Mouse (Mus musculus) CH12.LX (cell line): ENCODE data around the gene Slc39a9. TPM values are rescaled to one million over a fixed set of nuclear protein-coding genes. Genes with fewer than 3 reads are reported as not detected.

ENCODE experiments used
- DNase-seq: peaks from one replicate; pipeline ENCODE4 v3.0.0-alpha.2; 2013; ENCODE audit errors: extremely low read depth
- H3K27ac ChIP-seq: 2 replicates; pipeline ENCODE4 v1.5.1; 2012; ENCODE audit warnings: low read depth, mild to moderate bottlenecking, control low read depth, moderate library complexity; ENCODE audit not compliant: insufficient read depth
- H3K27me3 ChIP-seq: replicated peaks from 2 replicates; pipeline ENCODE3; 2012; ENCODE audit warnings: inconsistent platforms
- H3K36me3 ChIP-seq, 2 experiments: replicated peaks in 1 of 2; 2 replicates each; pipeline versions ENCODE3 to v1.6.1; 2012; ENCODE audit warnings: inconsistent platforms in 1 of 2, low read length in 1 of 2, mild to moderate bottlenecking in 1 of 2, mixed read lengths in 1 of 2, moderate library complexity in 1 of 2; ENCODE audit not compliant: control insufficient read depth in 1 of 2, insufficient read depth in 1 of 2
- H3K4me1 ChIP-seq, 2 experiments: 2 replicates each; pipeline ENCODE4 v1.6.1; 2012; ENCODE audit warnings: inconsistent platforms in 1 of 2, moderate library complexity in 1 of 2; ENCODE audit not compliant: insufficient read depth in 2 of 2, control insufficient read depth in 1 of 2
- H3K4me2 ChIP-seq: 2 replicates; pipeline ENCODE4 v1.6.1; 2012; ENCODE audit warnings: low read depth, mild to moderate bottlenecking, control low read depth; ENCODE audit not compliant: poor library complexity, insufficient read depth, severe bottlenecking
- H3K4me3 ChIP-seq, 3 experiments: fragments of 150-350 bp in 1 of 3; sonication (generic) in 1 of 3; replicated peaks in 1 of 3; 2 replicates each; pipeline versions ENCODE3 to v1.5.1; 2011 to 2012; ENCODE audit warnings: low read depth in 2 of 3, low read length in 2 of 3, mild to moderate bottlenecking in 2 of 3, moderate library complexity in 2 of 3, control low read depth in 1 of 3, improper control_type of control experiment in 1 of 3, inconsistent platforms in 1 of 3, mixed read lengths in 1 of 3; ENCODE audit not compliant: poor library complexity in 1 of 3
- H3K79me2 ChIP-seq: replicated peaks from 2 replicates; pipeline ENCODE4 v1.6.1; 2012; ENCODE audit warnings: mild to moderate bottlenecking, moderate library complexity; ENCODE audit not compliant: control insufficient read depth, poor library complexity, insufficient read depth, severe bottlenecking; ENCODE audit errors: extremely low read depth
- H3K9ac ChIP-seq: 2 replicates; pipeline ENCODE4 v1.6.1; 2012; ENCODE audit warnings: low read depth, mild to moderate bottlenecking, control low read depth, moderate library complexity; ENCODE audit not compliant: insufficient read depth
- H3K9me3 ChIP-seq: replicated peaks from 2 replicates; pipeline ENCODE3; 2012; ENCODE audit warnings: low read length, inconsistent platforms, mixed read lengths
- CTCF ChIP-seq, 2 experiments: IDR thresholded peaks in 1 of 2; conservative IDR thresholded peaks in 1 of 2; 2 replicates each; pipeline ENCODE4 v1.5.1; 2011 to 2012; ENCODE audit warnings: low read depth in 2 of 2, low read length in 2 of 2, improper control_type of control experiment in 1 of 2, inconsistent platforms in 1 of 2, mild to moderate bottlenecking in 1 of 2, moderate library complexity in 1 of 2
- ELF1 ChIP-seq: IDR thresholded peaks from 2 replicates; pipeline ENCODE4 v1.6.1; 2014; ENCODE audit warnings: low read depth, mild to moderate bottlenecking, inconsistent platforms, low read length, improper control_type of control experiment
- EP300 ChIP-seq: IDR thresholded peaks from 2 replicates; pipeline ENCODE4 v1.6.1; 2011; ENCODE audit warnings: low read length, improper control_type of control experiment
- GABPA ChIP-seq: IDR thresholded peaks from 2 replicates; pipeline ENCODE4 v1.6.1; 2012; ENCODE audit warnings: low read depth, low read length, improper control_type of control experiment, inconsistent platforms; ENCODE audit not compliant: insufficient replicate concordance
- IRF4 ChIP-seq: IDR thresholded peaks from 2 replicates; pipeline ENCODE4 v1.6.1; 2014; ENCODE audit warnings: low read depth, mild to moderate bottlenecking, inconsistent platforms, low read length, improper control_type of control experiment
- JUN ChIP-seq: IDR thresholded peaks from 2 replicates; pipeline ENCODE4 v1.6.1; 2011; ENCODE audit warnings: low read depth, mild to moderate bottlenecking, low read length, improper control_type of control experiment, moderate library complexity; ENCODE audit not compliant: insufficient read depth
- JUND ChIP-seq: conservative IDR thresholded peaks from 2 replicates; pipeline ENCODE4 v1.6.1; 2011; ENCODE audit warnings: low read depth, low read length, improper control_type of control experiment
- KAT2A ChIP-seq: IDR thresholded peaks from 2 replicates; pipeline ENCODE4 v1.6.1; 2012; ENCODE audit warnings: low read length, improper control_type of control experiment, inconsistent platforms; ENCODE audit not compliant: insufficient replicate concordance
- MAFK ChIP-seq: IDR thresholded peaks from 2 replicates; pipeline ENCODE4 v1.6.1; 2011; ENCODE audit warnings: low read length, improper control_type of control experiment; ENCODE audit not compliant: insufficient replicate concordance
- MAX ChIP-seq: IDR thresholded peaks from 2 replicates; pipeline ENCODE4 v1.6.1; 2011; ENCODE audit warnings: low read length, improper control_type of control experiment
- MAZ ChIP-seq: IDR thresholded peaks from 2 replicates; pipeline ENCODE4 v1.6.1; 2012; ENCODE audit warnings: low read depth, mild to moderate bottlenecking, inconsistent platforms, low read length, improper control_type of control experiment, moderate library complexity
- MEF2A ChIP-seq: IDR thresholded peaks from 2 replicates; pipeline ENCODE4 v1.6.1; 2014; ENCODE audit warnings: low read depth, mild to moderate bottlenecking, inconsistent platforms, low read length, improper control_type of control experiment, borderline replicate concordance
- NELFE ChIP-seq: IDR thresholded peaks from 2 replicates; pipeline ENCODE4 v1.6.1; 2011; ENCODE audit warnings: low read depth, low read length, improper control_type of control experiment
- NRF1 ChIP-seq: IDR thresholded peaks from 2 replicates; pipeline ENCODE4 v1.6.1; 2014; ENCODE audit warnings: low read depth, mild to moderate bottlenecking, inconsistent platforms, low read length, improper control_type of control experiment, moderate library complexity
- PAX5 ChIP-seq: IDR thresholded peaks from 2 replicates; pipeline ENCODE4 v1.6.1; 2012; ENCODE audit warnings: low read length, inconsistent platforms, mixed read lengths
- POLR2A ChIP-seq: IDR thresholded peaks from 2 replicates; pipeline ENCODE4 v1.6.1; 2011; ENCODE audit warnings: low read depth, mild to moderate bottlenecking, improper control_type of control experiment, low read length
- SIN3A ChIP-seq: IDR thresholded peaks from 2 replicates; pipeline ENCODE4 v1.6.1; 2012; ENCODE audit warnings: low read length, improper control_type of control experiment, inconsistent platforms
- TBP ChIP-seq: conservative IDR thresholded peaks from 2 replicates; pipeline ENCODE4 v1.6.1; 2011; ENCODE audit warnings: low read depth, low read length, improper control_type of control experiment
- TCF12 ChIP-seq: IDR thresholded peaks from 2 replicates; pipeline ENCODE4 v1.6.1; 2014; ENCODE audit warnings: low read depth, mild to moderate bottlenecking, inconsistent platforms, low read length, improper control_type of control experiment
- UBTF ChIP-seq: IDR thresholded peaks from 2 replicates; pipeline ENCODE4 v1.6.1; 2012; ENCODE audit warnings: low read depth, mild to moderate bottlenecking, inconsistent platforms, low read length, improper control_type of control experiment, moderate library complexity
- USF1 ChIP-seq: IDR thresholded peaks from 2 replicates; pipeline ENCODE4 v1.6.1; 2014; ENCODE audit warnings: low read depth, mild to moderate bottlenecking, inconsistent platforms, low read length, improper control_type of control experiment
- USF2 ChIP-seq: conservative IDR thresholded peaks from 2 replicates; pipeline ENCODE4 v1.6.1; 2011; ENCODE audit warnings: low read depth, low read length, improper control_type of control experiment
- ZC3H11A ChIP-seq: IDR thresholded peaks from 2 replicates; pipeline ENCODE4 v1.6.1; 2012; ENCODE audit warnings: low read depth, mild to moderate bottlenecking, inconsistent platforms, low read length, improper control_type of control experiment
- ZMIZ1 ChIP-seq: IDR thresholded peaks from 2 replicates; pipeline ENCODE4 v1.6.1; 2012; ENCODE audit warnings: low read depth, mild to moderate bottlenecking, inconsistent platforms, low read length, improper control_type of control experiment
- ZNF384 ChIP-seq: IDR thresholded peaks from 2 replicates; pipeline ENCODE4 v1.6.1; 2012; ENCODE audit warnings: low read depth, low read length, improper control_type of control experiment, inconsistent platforms
- dilution Hi-C: fragments of 300-500 bp; cut with MboI; formaldehyde crosslinking; loops from 2 replicates; pipeline ENCODE4 v1.14.3; 2020; ENCODE audit warnings: low sequenced_read_pairs; ENCODE audit not compliant: extremely low pct_unique_long_range_greater_than_20kb, extremely low pct_ligation_motif_present
- in situ Hi-C: fragments of 300-500 bp; cut with MboI; formaldehyde crosslinking; loops from 3 replicates; pipeline ENCODE4 v1.14.3; 2019; ENCODE audit warnings: low sequenced_read_pairs, low pct_ligation_motif_present, low pct_unique_long_range_greater_than_20kb, mixed read lengths
- polyA plus RNA-seq: library from polyadenylated mRNA; unstranded; fragments of >175 nt; gene quantifications from 2 replicates; pipeline ENCODE4 v1.2.1, GENCODE M21; 2012; ENCODE audit warnings: low read depth; ENCODE audit not compliant: insufficient read length
- total RNA-seq, 2 experiments: library from RNA; depleted of rRNA; stranded (reverse); fragments of 300-350 nt in 1 of 2; fragments of >200 nt in 1 of 2; gene quantifications; 2 replicates each; pipeline ENCODE4 v1.2.3; 2012 to 2014

The Slc39a9 gene
- total and polyA plus RNA-seq, 3 experiments: 8.0 to 17.1 (median 9.1) TPM

GRCm38 (mm10) chr12:80706208-80706914 lies 62.7 kb downstream of the Slc39a9 start:
- Histone ChIP-seq H3K36me3 (no peaks in the 10 kb centered on the region), H3K4me2 (no peak overlapping the region), H3K9ac (no peak overlapping the region), H3K4me1 (no peaks in the 10 kb centered on the region; a peak in 1 of 4 replicates)
- TF ChIP-seq TCF12 (no peak), MAZ (no peak), SIN3A (no peak), TBP (no peak), ZC3H11A (no peak), USF1 (no peak), POLR2A (no peak), JUND (no peak), KAT2A (no peak), ZNF384 (no peak), NRF1 (no peak), ELF1 (no peak), NELFE (no peak), MAFK (no peak), EP300 (no peak), CTCF (conservative IDR thresholded peaks at IDR 0.05 in 1 of 2, IDR thresholded peaks at IDR 0.05 in 1 of 2; ENCODE audit: low read depth in 2 of 2, low read length in 2 of 2) (no peak), UBTF (no peak), MAX (no peak), MEF2A (no peak), PAX5 (no peak)
- TF ChIP-seq, all 38 proteins: peak for 0
- Histone ChIP-seq H3K9me3 (no peaks in the 10 kb centered on the region), H3K27me3 (peaks cover 52% of the 10 kb centered on the region), H3K79me2 (no peaks in the 10 kb centered on the region), H3K27ac (no peak overlapping the region), H3K4me3 (no peak overlapping the region)
- DNase-seq: no peak
- dilution Hi-C loops (no loop called here), in situ Hi-C loops (no loop called here)

- Histone ChIP-seq H3K27me3 (peaks cover 56% of the 10 kb centered on the region), H3K4me1 (no peaks in the 10 kb centered on the region; a peak in 1 of 4 replicates), H3K9ac (no peak overlapping the region), H3K9me3 (no peaks in the 10 kb centered on the region), H3K4me3 (no peak overlapping the region), H3K4me2 (no peak overlapping the region), H3K79me2 (no peaks in the 10 kb centered on the region), H3K36me3 (no peaks in the 10 kb centered on the region), H3K27ac (no peak overlapping the region)
- DNase-seq: no peak
- TF ChIP-seq PAX5: no peak
- no peak for TF ChIP-seq ZNF384
- no peak for TF ChIP-seq MEF2A
- TF ChIP-seq GABPA: no peak
- TF ChIP-seq SIN3A: no peak
- TF ChIP-seq IRF4: no peak
- TF ChIP-seq MAZ: no peak
- TF ChIP-seq ZC3H11A: no peak
- no peak for TF ChIP-seq KAT2A
- no peak for TF ChIP-seq TBP
- no peak for TF ChIP-seq USF2
- no peak for TF ChIP-seq USF1
- no peak for TF ChIP-seq ZMIZ1
- TF ChIP-seq JUN: no peak
- in situ Hi-C loops: no loop called here
- dilution Hi-C loops: no loop called here
Measured at GRCm38 (mm10) chr12:80706915-80707604, 63.4 kb downstream of the Slc39a9 start.
